Mouse (Mus musculus) NIH3T3 (cell line): ENCODE data around the gene Cetn3.

Source experiments
- DNase-seq: peaks from one replicate; pipeline ENCODE4 v3.0.0-alpha.2; 2012; ENCODE audit warnings: low read depth

Cetn3 gene

DNA sequence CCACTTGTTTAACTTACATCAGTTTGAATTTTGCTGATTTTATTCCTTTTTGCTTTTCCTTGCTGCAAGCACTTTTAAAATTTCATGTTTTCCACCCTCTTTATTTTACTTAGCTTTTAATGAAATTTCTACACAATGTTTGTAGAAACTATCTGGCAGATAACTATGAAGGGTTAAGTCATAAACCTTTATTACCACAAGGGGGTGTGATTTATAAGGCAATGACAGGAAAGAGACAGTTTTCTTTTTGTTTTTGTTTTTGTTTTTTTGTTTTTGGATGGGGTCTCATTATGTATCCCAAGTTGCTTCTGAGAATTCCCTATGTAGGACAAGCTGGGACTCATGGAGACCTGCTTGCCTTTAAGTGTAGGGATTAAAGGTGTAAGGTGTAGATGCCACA is 39.9 kb downstream of the Cetn3 start:
- no peak for DNase-seq

DNA sequence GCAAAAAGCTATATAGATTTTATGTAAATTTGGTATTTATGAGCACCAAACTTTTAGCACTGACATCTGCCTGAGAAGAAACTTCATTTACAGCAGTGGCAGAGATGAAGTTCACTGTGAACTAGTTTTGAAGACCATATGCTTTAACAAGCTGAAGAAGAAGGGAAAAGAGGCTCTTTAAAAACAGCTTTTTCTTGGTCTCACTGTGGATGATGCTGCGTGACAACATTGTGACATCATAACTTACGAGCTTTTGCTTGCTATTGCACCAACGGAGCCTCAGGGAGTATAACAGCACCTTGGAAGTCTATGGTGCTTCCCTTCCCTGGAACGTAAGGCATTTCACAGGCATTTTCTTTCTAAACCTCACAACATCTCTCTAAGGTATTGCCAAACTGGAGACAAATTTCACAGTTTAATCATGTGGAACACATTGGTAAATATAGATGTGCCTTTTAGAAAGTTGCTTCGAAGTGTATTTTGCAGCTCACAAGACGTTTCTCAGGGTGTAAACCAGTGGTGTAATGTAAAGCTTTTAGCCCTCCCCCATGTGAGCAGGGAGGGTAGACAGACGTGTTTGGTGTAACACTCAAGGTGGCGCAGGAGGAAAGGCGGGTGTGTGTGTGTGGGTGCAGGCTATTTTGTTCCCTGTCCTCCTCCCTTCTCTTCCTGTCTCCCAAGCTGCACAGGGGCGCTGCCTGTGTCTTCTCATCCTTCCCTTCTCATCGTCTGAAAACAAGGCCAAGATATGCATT is 41.9 kb downstream of the Cetn3 start:
- DNase-seq: no peak

DNA sequence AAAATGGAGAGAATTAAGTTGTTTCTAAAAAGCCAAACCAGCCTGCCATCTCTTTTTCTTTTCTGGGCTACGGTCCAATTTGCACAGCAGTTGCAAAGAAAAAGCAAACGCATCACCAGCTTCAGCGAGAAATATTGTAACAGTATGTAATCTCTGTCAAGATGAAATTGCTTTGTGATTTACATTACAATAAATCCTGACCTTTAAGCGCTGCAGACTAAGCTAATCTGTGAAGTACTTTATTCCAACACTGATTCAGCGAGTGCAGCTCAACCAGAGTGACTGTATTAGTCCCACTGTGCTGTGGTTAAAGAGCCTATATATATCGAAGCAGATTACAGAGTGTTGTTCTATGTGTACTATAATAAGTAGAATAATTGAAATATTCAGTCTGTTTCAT is 45.6 kb downstream of the Cetn3 start:
- peak; percentile 33 for DNase-seq

DNA sequence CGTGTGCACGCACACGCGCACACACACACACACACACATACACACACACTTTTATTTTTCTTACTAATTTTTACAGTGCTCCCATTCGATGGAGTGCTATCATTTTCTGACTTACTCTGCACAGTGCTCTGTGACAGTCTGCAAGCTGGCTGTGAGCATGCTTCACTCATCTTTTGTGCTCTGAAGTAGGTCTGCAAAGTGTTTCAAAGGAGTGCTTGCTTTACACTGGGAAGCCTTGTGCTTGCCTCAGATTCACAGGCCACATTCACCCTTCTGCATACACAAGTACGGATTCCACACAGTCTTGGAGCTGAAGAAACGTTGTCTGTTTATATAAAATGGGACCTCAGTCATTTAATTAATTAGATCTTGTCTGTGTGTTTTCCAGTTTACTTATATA is 49.0 kb downstream of the Cetn3 start:
- DNase-seq: no peak

DNA sequence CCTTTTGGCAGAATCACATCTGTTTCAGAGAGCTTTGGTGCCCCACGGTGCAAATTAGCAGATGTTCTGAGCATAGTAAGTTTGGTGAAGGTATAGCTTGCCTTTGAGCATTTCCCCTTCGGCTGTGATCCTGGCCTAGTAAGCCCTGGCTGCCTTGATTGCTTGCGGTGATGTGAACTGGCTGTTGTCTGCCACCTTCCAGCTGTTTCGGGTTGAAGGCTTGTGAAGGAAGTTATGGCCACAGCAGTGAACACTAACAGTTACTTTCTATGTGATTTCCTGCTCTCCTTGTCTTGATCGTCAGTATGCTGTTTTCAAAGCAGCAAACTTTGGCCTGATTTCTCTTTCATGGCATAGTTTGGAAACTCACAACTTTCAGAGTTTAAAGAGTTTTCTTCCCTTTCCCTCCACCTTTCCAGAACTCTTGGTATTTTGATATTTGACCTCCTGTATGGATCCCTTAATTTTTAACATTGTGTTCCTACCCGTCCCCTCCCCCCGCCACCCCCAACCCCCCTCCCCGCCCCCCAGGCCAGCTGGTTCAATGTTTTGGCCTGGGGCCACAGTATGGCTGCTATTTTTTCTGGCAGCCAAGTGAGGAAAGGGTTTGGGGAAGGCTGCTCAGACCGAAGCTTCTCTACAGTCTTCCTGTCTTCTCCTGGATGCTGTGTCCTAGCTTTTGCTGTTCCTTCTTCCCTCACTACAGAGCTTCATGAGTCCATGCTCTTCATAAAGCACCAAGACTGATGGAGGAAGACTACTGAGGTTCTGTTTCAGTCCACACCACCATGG is 53.7 kb downstream of the Cetn3 start:
- DNase-seq: no peak

DNA sequence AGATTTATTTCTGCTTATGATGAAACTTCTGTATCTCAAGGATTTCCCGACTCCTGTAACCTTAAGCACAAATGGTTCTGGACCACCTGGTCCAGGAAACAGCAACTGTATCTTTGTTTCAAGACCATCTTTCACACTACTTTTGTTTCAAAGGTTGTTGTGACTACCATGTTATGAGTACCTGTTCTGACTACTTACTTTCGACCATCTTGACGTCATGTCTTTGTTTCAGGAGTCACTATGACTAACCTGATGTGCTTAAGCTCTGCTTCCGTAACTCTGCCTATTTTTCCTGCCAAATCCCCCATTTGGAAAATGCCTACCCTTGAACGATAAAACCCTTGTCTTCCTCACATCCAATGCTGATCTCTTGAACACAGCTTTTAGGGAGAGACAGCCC is 55.1 kb downstream of the Cetn3 start:
- DNase-seq: no peak

DNA sequence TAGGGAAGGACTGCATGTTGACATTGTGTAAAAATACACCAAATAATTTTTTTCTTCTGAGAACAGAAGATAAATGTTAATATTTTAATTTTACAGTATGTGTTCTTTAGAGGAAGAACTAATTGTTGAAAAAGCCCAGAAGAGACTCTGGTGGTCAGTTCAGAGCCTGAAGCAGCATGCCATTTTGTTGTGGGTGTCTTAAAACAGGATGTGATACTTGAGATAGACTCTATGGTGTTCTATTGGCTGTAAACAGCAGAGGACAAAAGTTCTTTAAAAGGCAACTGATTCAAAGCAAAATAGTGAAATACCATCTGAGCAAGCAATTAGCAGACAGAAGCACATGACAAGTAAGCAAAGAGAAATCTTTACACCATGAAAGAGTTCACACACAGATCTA is 56.1 kb downstream of the Cetn3 start:
- DNase-seq: no peak

DNA sequence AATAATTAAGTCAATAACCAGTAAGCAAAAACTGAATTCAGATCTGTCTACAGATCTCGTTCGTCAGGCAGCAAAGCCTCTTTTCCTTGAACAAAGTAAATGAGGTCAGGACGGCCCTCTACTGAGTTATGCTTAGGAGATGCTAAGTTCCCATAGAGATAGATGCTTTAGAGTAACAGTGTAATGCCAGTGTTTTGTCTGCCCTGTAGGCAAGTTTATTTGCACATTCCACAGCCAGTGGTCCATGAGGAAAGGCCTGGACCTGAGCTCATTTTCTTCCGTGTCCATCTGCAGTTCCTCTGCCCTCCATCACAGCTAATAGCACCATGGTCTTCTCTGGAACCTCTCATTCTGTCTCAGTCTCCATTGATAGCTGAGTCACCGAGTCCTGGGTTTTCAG is 57.4 kb downstream of the Cetn3 start:
- DNase-seq: no peak

DNA sequence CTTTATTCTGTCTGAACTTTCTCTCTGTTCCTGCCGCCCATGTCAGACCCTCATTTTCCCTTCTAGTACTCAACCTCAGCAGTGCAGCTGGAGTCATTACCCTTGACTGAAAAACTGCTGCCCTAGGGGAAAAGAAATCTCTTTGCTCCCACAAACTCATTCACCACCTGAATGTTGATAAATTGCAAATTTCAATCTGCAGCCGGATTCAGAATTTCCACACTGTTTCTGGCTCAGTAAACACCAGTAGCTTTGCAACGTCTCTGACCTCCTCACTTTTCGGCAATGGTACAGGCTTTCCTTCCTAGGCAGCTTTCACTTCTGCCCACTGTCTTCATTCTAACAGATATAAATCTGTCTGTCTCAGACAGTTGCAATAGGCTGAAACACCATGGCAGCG is 57.8 kb downstream of the Cetn3 start:
- no peak for DNase-seq

DNA sequence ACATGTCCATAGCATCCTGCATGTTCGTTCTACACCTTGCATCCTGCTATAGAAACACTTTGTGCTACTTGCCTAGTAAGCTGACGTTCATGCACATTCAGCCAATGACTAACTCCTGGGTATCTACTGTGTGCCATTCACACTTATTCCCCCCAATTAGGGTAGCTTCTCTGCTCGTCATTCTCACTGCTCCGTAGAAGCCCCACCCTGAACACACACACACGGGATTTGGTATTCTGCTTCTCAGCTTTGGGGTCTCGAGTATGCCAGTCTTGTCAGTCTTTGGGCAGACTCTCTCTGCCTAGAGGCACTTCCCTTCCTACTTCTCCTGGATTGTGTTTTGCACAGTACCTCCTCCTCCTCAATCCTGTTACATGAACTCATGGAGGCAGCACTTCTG is 59.4 kb downstream of the Cetn3 start:
- no peak for DNase-seq
